Mouse (Mus musculus) stomach, embryonic 14.5 days (tissue): Measurements from ENCODE around the gene Rergl. TPM values are rescaled to one million over a fixed set of nuclear protein-coding genes. Genes with fewer than 3 reads are reported as not detected.

ENCODE experiments used
- ATAC-seq: fragments of 200-750 bp; cut with Nextera tagmentation; 2 replicates; pipeline ENCODE4 v1.8.0; 2017; ENCODE audit warnings: low read depth, moderate TSS enrichment; ENCODE audit not compliant: insufficient number of reproducible peaks, insufficient read depth, low FRiP score
- H3K27ac ChIP-seq: fragments of 300-500 bp; sonication (generic); 2 replicates; pipeline ENCODE4 v1.5.1; 2014; ENCODE audit warnings: mild to moderate bottlenecking, low read length, moderate library complexity, mixed read lengths
- H3K27me3 ChIP-seq: fragments of 300-500 bp; sonication (generic); 2 replicates; pipeline ENCODE4 v1.6.1; 2014; ENCODE audit warnings: low read length, control low read depth, mixed read lengths; ENCODE audit not compliant: control insufficient read depth, insufficient read depth
- H3K36me3 ChIP-seq: fragments of 300-500 bp; sonication (generic); 2 replicates; pipeline ENCODE4 v1.6.1; 2014; ENCODE audit warnings: mild to moderate bottlenecking, control low read depth, low read length, moderate library complexity, mixed read lengths; ENCODE audit not compliant: control insufficient read depth, insufficient read depth
- H3K4me1 ChIP-seq: fragments of 300-500 bp; sonication (generic); 2 replicates; pipeline ENCODE4 v1.6.1; 2014; ENCODE audit warnings: low read length, control low read depth, mixed read lengths; ENCODE audit not compliant: control insufficient read depth, insufficient read depth
- H3K4me2 ChIP-seq: fragments of 300-500 bp; sonication (generic); replicated peaks from 2 replicates; pipeline ENCODE4 v1.6.1; 2014; ENCODE audit warnings: low read depth, low read length, control low read depth
- H3K4me3 ChIP-seq: fragments of 300-500 bp; sonication (generic); 2 replicates; pipeline ENCODE4 v1.5.1; 2014; ENCODE audit warnings: low read depth, low read length, control low read depth
- H3K9ac ChIP-seq: fragments of 300-500 bp; sonication (generic); replicated peaks from 2 replicates; pipeline ENCODE4 v1.6.1; 2014; ENCODE audit warnings: low read depth, mild to moderate bottlenecking, control low read depth, low read length, moderate library complexity, mixed read lengths
- H3K9me3 ChIP-seq: fragments of 300-500 bp; sonication (generic); 2 replicates; pipeline ENCODE4 v1.6.1; 2016; ENCODE audit warnings: low read depth, low read length, control low read depth; ENCODE audit not compliant: control insufficient read depth
- WGBS: fragments of 180-500 bp; shearing (Covaris S2); extraction: QIAGEN DNeasy Blood & Tissue Kit; methylation state at CpG from one replicate; pipeline ENCODE4 v1.1.7; 2014; 5-methylcytosine and 5-hydroxymethylcytosine counted together
- polyA plus RNA-seq: library from polyadenylated mRNA; unstranded; fragments of >200 nt; fragmentation: Nextera tagmentation; extraction: Ambion mirVana; gene quantifications from 2 replicates; pipeline ENCODE4 v1.2.1, GENCODE M21; 2014

Rergl gene
- polyA plus RNA-seq, 1 experiment from 2014 or later: 0.54 TPM

- Histone ChIP-seq H3K36me3 (no peaks in the 10 kb centered on the region), H3K27me3 (no peaks in the 10 kb centered on the region), H3K9me3 (no peaks in the 10 kb centered on the region), H3K4me2 (no peak overlapping the region), H3K27ac (no peak overlapping the region), H3K9ac (no peak overlapping the region), H3K4me1 (no peaks in the 10 kb centered on the region), H3K4me3 (no peak overlapping the region)
- no peak for ATAC-seq
- WGBS: 88% methylated on average over 10 of the region's 10 CpGs
These were observed 41.3 kb downstream of the Rergl start for GRCm38 (mm10) chr6:139460470-139460869.

- H3K4me1 ChIP-seq: no peaks in the 10 kb centered on the region
- WGBS: 69% methylated on average over 2 of the region's 2 CpGs
- no peaks in the 10 kb centered on the region for H3K36me3 ChIP-seq
- H3K9me3 ChIP-seq: no peaks in the 10 kb centered on the region
- no peak overlapping the region for H3K4me2 ChIP-seq
- H3K27ac ChIP-seq: no peak overlapping the region
- no peaks in the 10 kb centered on the region for H3K27me3 ChIP-seq
- H3K9ac ChIP-seq: no peak overlapping the region
- no peak for ATAC-seq
- no peak overlapping the region for H3K4me3 ChIP-seq
These were observed 57.8 kb downstream of the Rergl start for GRCm38 (mm10) chr6:139443999-139444398.

Other genes starting within 250 kb of the Rergl start
- 1.7 and 3.2 TPM in 2 replicates for gene Pik3c2g, start 85.2 kb upstream of the Rergl start, polyA plus RNA-seq